Mouse (Mus musculus): ENCODE results near the gene Tab1.
A peak's percentile ranks its signal among the peaks of the same experiment; 100 is the strongest.

DNA sequence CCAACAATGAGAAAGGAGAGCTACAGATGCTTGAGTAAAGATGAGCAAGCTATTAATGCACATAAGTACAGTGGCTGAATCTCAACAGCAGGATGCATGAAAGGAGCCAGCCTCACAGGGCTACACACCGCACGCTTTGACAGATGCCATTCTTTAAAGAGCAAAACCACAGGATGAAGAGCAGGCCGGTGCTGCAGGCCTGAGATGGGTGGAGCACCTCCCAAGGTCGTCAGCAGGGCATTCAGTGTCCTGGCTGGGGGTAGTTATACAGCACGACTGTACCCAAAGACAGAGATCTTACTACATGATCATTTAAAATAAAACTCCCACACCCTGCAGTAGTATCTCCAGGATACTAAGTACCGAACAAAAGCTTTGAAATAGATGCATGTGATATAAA lies 13.2 kb downstream of the Tab1 start:
- no peak for TF ChIP-seq POLR2A (IDR thresholded peaks at IDR 0.05; ENCODE audit: insufficient read length, low read depth)
- no peak for TF ChIP-seq TCF12 (IDR thresholded peaks at IDR 0.05; ENCODE audit: insufficient read depth, poor library complexity, severe bottlenecking)
- peak in 1 of 3 experiments; percentile 54 for TF ChIP-seq MYOG (IDR thresholded peaks at IDR 0.05; ENCODE audit: control insufficient read depth in 1 of 3, insufficient read depth in 1 of 3, insufficient read length in 2 of 3, low read depth in 2 of 3)
- no peak for TF ChIP-seq E2F4 (IDR thresholded peaks at IDR 0.05; ENCODE audit: insufficient read depth)
- no peak for TF ChIP-seq POLR2AphosphoS2 (IDR thresholded peaks at IDR 0.05; ENCODE audit: insufficient read length, low read depth)
- no peak for TF ChIP-seq MAX (IDR thresholded peaks at IDR 0.05; ENCODE audit: low read depth)
- no peak for TF ChIP-seq CEBPB (IDR thresholded peaks at IDR 0.05; ENCODE audit: insufficient read depth, poor library complexity, severe bottlenecking)
